In the genomic region with DNA sequence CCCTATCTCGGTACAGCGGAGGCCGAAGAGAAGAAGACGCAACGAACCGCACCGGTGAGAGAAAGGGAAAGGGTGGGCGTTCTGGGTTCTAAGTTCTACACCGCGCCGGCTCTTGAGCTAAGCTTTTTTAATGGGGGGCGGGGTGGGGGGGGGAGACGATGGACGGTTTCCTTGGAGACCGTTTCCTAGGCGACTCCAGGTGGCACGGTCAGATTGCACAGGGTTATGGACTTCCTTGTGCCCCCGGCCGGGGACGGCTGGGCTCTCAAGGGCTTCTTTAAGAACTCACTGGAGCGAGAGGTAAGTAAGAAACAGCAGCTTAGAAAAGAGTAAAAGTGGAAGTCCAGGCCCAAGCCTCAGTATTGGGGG, we compare ENCODE assay signal across 8 mouse cellular contexts. TPM values are rescaled to one million over a fixed set of nuclear protein-coding genes. Genes with fewer than 3 reads are reported as not detected.
DNase-seq lines count a peak whose midpoint lies in the region; ATAC-seq and TF ChIP-seq lines count a peak whose summit lies in the region.

No protein-coding gene starts in this region.

- peak overlapping the region; percentile 73 for H3K4me3 ChIP-seq in lung, adult 2 months (replicated peaks; ENCODE audit: extremely low read depth, low read depth, low read length)
- H3K4me3 ChIP-seq in embryonic facial prominence, embryonic 13.5 days = peak overlapping the region; percentile 98
- peak overlapping the region; percentile 96 for H3K4me3 ChIP-seq in intestine, embryonic 15.5 days (replicated peaks)
- H3K4me3 ChIP-seq in midbrain, embryonic 13.5 days (replicated peaks) = peak overlapping the region; percentile 93

- DNase-seq in lung, adult 2 months = no peak
- no peak for DNase-seq in lung, postnatal 10 days
- DNase-seq in cerebellum, adult 9-11 months = no peak
- DNase-seq in right cerebral cortex, postnatal 36 days (ENCODE audit: low spot score in 2 of 2) = no peak
- no peak for DNase-seq in adrenal gland, postnatal 4 days (ENCODE audit: low spot score in 2 of 2)

- no peak; the same call in none of the 2 replicates for ATAC-seq in embryonic facial prominence, embryonic 13.5 days (ENCODE audit: insufficient number of reproducible peaks, insufficient read depth, low FRiP score, low TSS enrichment, low read depth)
- peak; percentile 77 for ATAC-seq in intestine, embryonic 15.5 days
- ATAC-seq in midbrain, embryonic 13.5 days = peak; percentile 77; the same call in 1 of the 2 replicates

- peak overlapping the region; percentile 94 for H3K27ac ChIP-seq in embryonic facial prominence, embryonic 13.5 days
- H3K27ac ChIP-seq in intestine, embryonic 15.5 days = peak overlapping the region; percentile 97
- H3K27ac ChIP-seq in midbrain, embryonic 13.5 days = peak overlapping the region; percentile 91

- H3K9me3 ChIP-seq in embryonic facial prominence, embryonic 13.5 days = no peaks in the 10 kb centered on the region
- H3K9me3 ChIP-seq in intestine, embryonic 15.5 days = no peaks in the 10 kb centered on the region
- H3K9me3 ChIP-seq in midbrain, embryonic 13.5 days = no peaks in the 10 kb centered on the region

- no peak for TF ChIP-seq CTCF in lung, adult 2 months (IDR thresholded peaks at IDR 0.05; ENCODE audit: insufficient read depth, low read length)

- H3K4me2 ChIP-seq in embryonic facial prominence, embryonic 13.5 days = peak overlapping the region; percentile 69
- peak overlapping the region; percentile 65 for H3K4me2 ChIP-seq in intestine, embryonic 15.5 days (replicated peaks)
- peak overlapping the region; percentile 76 for H3K4me2 ChIP-seq in midbrain, embryonic 13.5 days (replicated peaks)

- H3K9ac ChIP-seq in embryonic facial prominence, embryonic 13.5 days = peak overlapping the region; percentile 97
- H3K9ac ChIP-seq in intestine, embryonic 15.5 days = peak overlapping the region; percentile 98
- H3K9ac ChIP-seq in midbrain, embryonic 13.5 days (replicated peaks) = peak overlapping the region; percentile 95

- H3K36me3 ChIP-seq in embryonic facial prominence, embryonic 13.5 days = peaks cover 66% of the 10 kb centered on the region
- H3K36me3 ChIP-seq in intestine, embryonic 15.5 days = peaks cover 18% of the 10 kb centered on the region
- H3K36me3 ChIP-seq in midbrain, embryonic 13.5 days = peaks cover 52% of the 10 kb centered on the region

- TF ChIP-seq POLR2A in lung, adult 2 months (IDR thresholded peaks at IDR 0.05; ENCODE audit: borderline replicate concordance, extremely low read depth, low read depth, low read length) = no peak

- H3K27me3 ChIP-seq in embryonic facial prominence, embryonic 13.5 days = no peaks in the 10 kb centered on the region
- H3K27me3 ChIP-seq in intestine, embryonic 15.5 days (replicated peaks) = no peaks in the 10 kb centered on the region
- H3K27me3 ChIP-seq in midbrain, embryonic 13.5 days = no peaks in the 10 kb centered on the region

- under 1% methylated on average over 21 of the region's 21 CpGs for WGBS in lung, adult 2 months
- under 1% methylated on average over 21 of the region's 21 CpGs for WGBS in embryonic facial prominence, embryonic 13.5 days
- under 1% methylated on average over 21 of the region's 21 CpGs for WGBS in intestine, embryonic 15.5 days
- 1% methylated on average over 21 of the region's 21 CpGs for WGBS in midbrain, embryonic 13.5 days

- H3K4me1 ChIP-seq in lung, adult 2 months (ENCODE audit: control insufficient read depth, insufficient read depth, low read length) = peaks cover 7% of the 10 kb centered on the region
- H3K4me1 ChIP-seq in embryonic facial prominence, embryonic 13.5 days = peaks cover 32% of the 10 kb centered on the region
- H3K4me1 ChIP-seq in intestine, embryonic 15.5 days (replicated peaks) = peaks cover 9% of the 10 kb centered on the region
- H3K4me1 ChIP-seq in midbrain, embryonic 13.5 days (replicated peaks) = peaks cover 38% of the 10 kb centered on the region

RNA-seq across cellular contexts. Expression of a gene that starts 0.2 kb away (rescaled TPM):
- polyA plus RNA-seq in lung, adult 2 months (2012; rRNA removed) = 70.9 and 115 TPM in 2 replicates
- polyA plus RNA-seq in embryonic facial prominence, embryonic 13.5 days (2015; fragmentation: Nextera tagmentation; extraction: Ambion mirVana) = 208 and 232 TPM in 2 replicates
- 276 and 282 TPM in 2 replicates for polyA plus RNA-seq in intestine, embryonic 15.5 days (2015; fragmentation: Nextera tagmentation; extraction: Ambion mirVana)
- 210 TPM in 2 replicates for polyA plus RNA-seq in midbrain, embryonic 13.5 days (2015; fragmentation: Nextera tagmentation; extraction: Ambion mirVana)
- total RNA-seq in adrenal gland, postnatal 4 days (2021) = 100 to 1,000 TPM; 354 to 392 TPM

RNA-seq across cellular contexts. Expression of a gene that starts 0.3 kb away (rescaled TPM):
- 10.4 and 15.6 TPM in 2 replicates for polyA plus RNA-seq in lung, adult 2 months (2012; rRNA removed)
- polyA plus RNA-seq in embryonic facial prominence, embryonic 13.5 days (2015; fragmentation: Nextera tagmentation; extraction: Ambion mirVana) = 46.1 and 47.0 TPM in 2 replicates
- polyA plus RNA-seq in intestine, embryonic 15.5 days (2015; fragmentation: Nextera tagmentation; extraction: Ambion mirVana) = 27.8 and 29.8 TPM in 2 replicates
- 63.1 and 64.2 TPM in 2 replicates for polyA plus RNA-seq in midbrain, embryonic 13.5 days (2015; fragmentation: Nextera tagmentation; extraction: Ambion mirVana)
- 10 to 100 TPM; 35.6 to 37.4 TPM for total RNA-seq in adrenal gland, postnatal 4 days (2021)

RNA-seq across cellular contexts. Expression of a gene that starts 19.2 kb away (rescaled TPM):
- 4.9 and 6.6 TPM in 2 replicates for polyA plus RNA-seq in lung, adult 2 months (2012; rRNA removed)
- 16.7 and 21.5 TPM in 2 replicates for polyA plus RNA-seq in embryonic facial prominence, embryonic 13.5 days (2015; fragmentation: Nextera tagmentation; extraction: Ambion mirVana)
- 6.9 and 8.8 TPM in 2 replicates for polyA plus RNA-seq in intestine, embryonic 15.5 days (2015; fragmentation: Nextera tagmentation; extraction: Ambion mirVana)
- 18.1 and 27.3 TPM in 2 replicates for polyA plus RNA-seq in midbrain, embryonic 13.5 days (2015; fragmentation: Nextera tagmentation; extraction: Ambion mirVana)
- total RNA-seq in adrenal gland, postnatal 4 days (2021) = 1 to 10 TPM; 5.4 to 5.6 TPM

RNA-seq across cellular contexts. Expression of a gene that starts 35.3 kb away (rescaled TPM):
- 31.1 and 36.2 TPM in 2 replicates for polyA plus RNA-seq in lung, adult 2 months (2012; rRNA removed)
- polyA plus RNA-seq in embryonic facial prominence, embryonic 13.5 days (2015; fragmentation: Nextera tagmentation; extraction: Ambion mirVana) = 82.5 and 91.3 TPM in 2 replicates
- polyA plus RNA-seq in intestine, embryonic 15.5 days (2015; fragmentation: Nextera tagmentation; extraction: Ambion mirVana) = 81.3 and 82.3 TPM in 2 replicates
- 137 and 140 TPM in 2 replicates for polyA plus RNA-seq in midbrain, embryonic 13.5 days (2015; fragmentation: Nextera tagmentation; extraction: Ambion mirVana)
- 100 to 1,000 TPM in 1 of 2 experiments, 10 to 100 TPM in 1; 94.0 to 103 TPM for total RNA-seq in adrenal gland, postnatal 4 days (2021)

RNA-seq across cellular contexts. Expression of a gene that starts 57.9 kb away (rescaled TPM):
- polyA plus RNA-seq in lung, adult 2 months (2012; rRNA removed) = 35.0 and 69.1 TPM in 2 replicates
- 192 and 198 TPM in 2 replicates for polyA plus RNA-seq in embryonic facial prominence, embryonic 13.5 days (2015; fragmentation: Nextera tagmentation; extraction: Ambion mirVana)
- polyA plus RNA-seq in intestine, embryonic 15.5 days (2015; fragmentation: Nextera tagmentation; extraction: Ambion mirVana) = 332 and 357 TPM in 2 replicates
- 246 and 259 TPM in 2 replicates for polyA plus RNA-seq in midbrain, embryonic 13.5 days (2015; fragmentation: Nextera tagmentation; extraction: Ambion mirVana)
- 100 to 1,000 TPM; 177 to 190 TPM for total RNA-seq in adrenal gland, postnatal 4 days (2021)
